ENCODE assay signal across 10 mouse cellular contexts in the genomic region with DNA sequence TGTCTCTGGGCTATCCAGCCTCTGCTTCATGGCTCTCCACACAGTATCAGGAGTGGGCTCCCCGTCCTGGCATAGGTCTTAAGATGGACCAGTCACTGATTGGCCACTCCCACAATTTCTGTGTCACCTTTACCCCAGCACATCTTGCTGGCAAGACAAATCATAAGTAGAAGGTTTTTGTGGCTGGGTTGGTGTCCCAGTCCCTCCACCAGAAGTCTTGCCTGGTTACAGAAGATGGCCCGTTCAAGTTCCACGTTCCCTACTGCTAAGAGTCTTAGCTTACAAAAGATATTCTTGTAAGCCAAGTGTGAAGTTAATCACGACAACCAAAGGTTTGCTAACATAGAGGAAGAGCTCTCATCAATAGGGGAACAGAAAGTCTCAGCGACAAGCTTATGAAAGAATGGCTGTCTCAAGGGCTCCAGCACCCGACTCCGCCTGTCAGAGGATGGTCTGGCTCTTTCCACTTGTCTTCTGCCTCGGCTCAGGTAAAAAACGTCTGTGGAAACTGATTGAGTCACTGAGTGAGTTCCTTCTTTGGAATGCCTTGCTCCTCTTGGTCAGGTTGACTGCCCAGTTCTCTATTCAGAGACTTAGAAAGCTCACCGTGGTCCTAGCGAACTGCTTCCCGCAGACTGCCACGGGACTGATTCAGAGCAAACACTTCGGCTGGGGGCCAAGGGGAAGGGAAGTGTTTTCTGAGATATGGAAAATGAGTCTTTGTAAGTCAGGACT. TPM values are rescaled to one million over a fixed set of nuclear protein-coding genes. Genes with fewer than 3 reads are reported as not detected.
DNase-seq lines count a peak whose midpoint lies in the region; ATAC-seq lines count a peak whose summit lies in the region.
"Had no signal": no experiment of that assay in that cellular context is flagged by ENCODE, and none has a peak within 500 bp of the region (broad histone marks: within the 10 kb centered on the region; RNA-seq: fewer than 3 reads in every experiment).

TSS of gene Slamf6 (plus strand) at position 211 of the 735 bp plus-strand sequence.

- H3K9me3 ChIP-seq in kidney, embryonic 14.5 days (ENCODE audit: control insufficient read depth, low read length) = no peaks in the 10 kb centered on the region
- no peaks in the 10 kb centered on the region for H3K9me3 ChIP-seq in heart, embryonic 14.5 days (ENCODE audit: control insufficient read depth, low read length)
- H3K9me3 ChIP-seq: hindbrain, embryonic 15.5 days; limb, embryonic 12.5 days had no signal

- intact Hi-C loops in left cerebral cortex, postnatal 36 days (cut with DNase I) = no loop called here

- H3K4me2 ChIP-seq in kidney, embryonic 14.5 days (replicated peaks; ENCODE audit: low read depth, low read length) = no peak within 1 kb of the TSS
- peak within 1 kb of the TSS; percentile 49 for H3K4me2 ChIP-seq in heart, embryonic 14.5 days (ENCODE audit: low read length)
- H3K4me2 ChIP-seq: hindbrain, embryonic 15.5 days; limb, embryonic 12.5 days had no signal

- H3K9ac ChIP-seq in kidney, embryonic 14.5 days (ENCODE audit: low read depth, low read length) = no peak within 1 kb of the TSS
- no peak within 1 kb of the TSS for H3K9ac ChIP-seq in heart, embryonic 14.5 days (ENCODE audit: low read length)
- H3K9ac ChIP-seq: hindbrain, embryonic 15.5 days; limb, embryonic 12.5 days had no signal

- no peaks in the 10 kb centered on the region for H3K4me1 ChIP-seq in kidney, embryonic 14.5 days (ENCODE audit: control insufficient read depth, insufficient read depth, low read length)
- H3K4me1 ChIP-seq in heart, embryonic 14.5 days (ENCODE audit: control insufficient read depth in 2 of 2, insufficient read depth in 2 of 2, low read length in 2 of 2) = no peaks in the 10 kb centered on the region
- H3K4me1 ChIP-seq: hindbrain, embryonic 15.5 days; limb, embryonic 12.5 days had no signal

- DNase-seq in kidney, adult 9 months = peak; percentile 2
- DNase-seq in thymus, postnatal 14 days = peak; percentile 61
- DNase-seq in urinary bladder, postnatal 25 days (ENCODE audit: low spot score) = no peak
- DNase-seq in frontal cortex, adult 2 months (ENCODE audit: extremely low spot score in 1 of 2, low spot score in 1 of 2) = no peak
- no peak for DNase-seq in left cerebral cortex, postnatal 36 days (ENCODE audit: low spot score in 2 of 2)

- no peaks in the 10 kb centered on the region for H3K36me3 ChIP-seq in kidney, embryonic 14.5 days (ENCODE audit: control insufficient read depth, insufficient read depth, low read length)
- no peaks in the 10 kb centered on the region for H3K36me3 ChIP-seq in heart, embryonic 14.5 days (ENCODE audit: control insufficient read depth, insufficient read depth, low read length)
- H3K36me3 ChIP-seq: hindbrain, embryonic 15.5 days; limb, embryonic 12.5 days had no signal

- no peak for ATAC-seq in kidney, embryonic 14.5 days (ENCODE audit: low FRiP score, low TSS enrichment)
- ATAC-seq in heart, embryonic 14.5 days (ENCODE audit: insufficient number of reproducible peaks, insufficient read depth, low FRiP score, low read depth) = no peak
- ATAC-seq in megakaryocyte-erythroid progenitor cell, adult 5-6 weeks (replicated peaks; ENCODE audit: low FRiP score, low TSS enrichment, poor library complexity, severe bottlenecking) = 0 out of 2 replicates have a peak, but pooled peaks have one; percentile 51

- H3K27ac ChIP-seq in kidney, embryonic 14.5 days (ENCODE audit: low read depth, low read length) = no peak within 1 kb of the TSS
- no peak within 1 kb of the TSS for H3K27ac ChIP-seq in heart, embryonic 14.5 days (replicated peaks in 1 of 2; ENCODE audit: control insufficient read depth in 1 of 2, insufficient read depth in 1 of 2, low read depth in 2 of 2, low read length in 2 of 2)
- H3K27ac ChIP-seq: hindbrain, embryonic 15.5 days; limb, embryonic 12.5 days had no signal

- 86% methylated on average over 14 of the region's 14 CpGs for whole genome bisulfite sequencing in kidney, embryonic 14.5 days
- 54% methylated on average over 14 of the region's 14 CpGs for WGBS in heart, embryonic 14.5 days

- H3K4me3 ChIP-seq in kidney, embryonic 14.5 days (ENCODE audit: low read length) = no peak within 1 kb of the TSS
- H3K4me3 ChIP-seq in heart, embryonic 14.5 days (ENCODE audit: control insufficient read depth in 1 of 2, insufficient read depth in 1 of 2, low read depth in 1 of 2, low read length in 2 of 2) = no peak within 1 kb of the TSS
- H3K4me3 ChIP-seq: hindbrain, embryonic 15.5 days; limb, embryonic 12.5 days had no signal

- H3K27me3 ChIP-seq in kidney, embryonic 14.5 days (ENCODE audit: control insufficient read depth, insufficient read depth, low read length) = no peaks in the 10 kb centered on the region
- no peaks in the 10 kb centered on the region for H3K27me3 ChIP-seq in heart, embryonic 14.5 days (ENCODE audit: control insufficient read depth, insufficient read depth, low read length)
- H3K27me3 ChIP-seq: hindbrain, embryonic 15.5 days; limb, embryonic 12.5 days had no signal

RNA-seq across cellular contexts. Expression of gene Slamf6, which starts in this region (rescaled TPM):
- polyA plus RNA-seq in kidney, embryonic 14.5 days (2014; fragmentation: Nextera tagmentation; extraction: Ambion mirVana) = 0.12 and 0.14 TPM in 2 replicates
- 0.14 and 0.22 TPM in 2 replicates for polyA plus RNA-seq in heart, embryonic 14.5 days (2014; fragmentation: Nextera tagmentation; extraction: Ambion mirVana)
- 3.7 and 17.0 TPM in 2 replicates for total RNA-seq in megakaryocyte-erythroid progenitor cell, adult 5-6 weeks (2014; fragmentation: Nextera tagmentation)
- total RNA-seq in megakaryocyte-erythroid progenitor cell, adult 5-6 weeks (2017) = 0.50 and 3.5 TPM in 2 replicates
- polyA plus RNA-seq in frontal cortex, adult 2 months (2012; rRNA removed) = 0.32 and 0.44 TPM in 2 replicates
- not detected for total RNA-seq in left cerebral cortex, postnatal 36 days (2021)
- polyA plus RNA-seq: limb, embryonic 12.5 days had no signal

Comparison
In these comparisons a context has a peak if more than half of its experiments do, and no peak if none do; other contexts are left out.
1. DNase-seq: peak in kidney, adult 9 months (single experiment) and thymus, postnatal 14 days (single experiment); none in urinary bladder, postnatal 25 days (single experiment), frontal cortex, adult 2 months (0 of 2) and left cerebral cortex, postnatal 36 days (0 of 2).